Mouse (Mus musculus): ENCODE results near the gene Sec63.

- TF ChIP-seq CTCF (IDR thresholded peaks at IDR 0.05) (no peak), EP300 (IDR thresholded peaks at IDR 0.05) (no peak)
Observed at GRCm38 (mm10) chr10:42879269-42879681, 118.0 kb downstream of the Sec63 start.
